Mouse (Mus musculus): ENCODE data around the gene Gbe1.

The Gbe1 gene

GRCm38 (mm10) chr16:70568341-70569265, 254.9 kb downstream of the Gbe1 start:
- peak; percentile 54 for DNase-seq (ENCODE audit: low read depth, low spot score)

- no peak for DNase-seq (ENCODE audit: low read depth, low spot score)
Measured at GRCm38 (mm10) chr16:70585964-70586363, 272.2 kb downstream of the Gbe1 start.

GRCm38 (mm10) chr16:70602326-70602725, 288.6 kb downstream of the Gbe1 start:
- DNase-seq (ENCODE audit: low read depth, low spot score), result no peak

GRCm38 (mm10) chr16:70608358-70608757, 294.6 kb downstream of the Gbe1 start:
- no peak for DNase-seq (ENCODE audit: low read depth, low spot score)

- DNase-seq (ENCODE audit: low read depth, low spot score), result no peak
Measured at GRCm38 (mm10) chr16:70617691-70618090, 303.9 kb downstream of the Gbe1 start.

- DNase-seq (ENCODE audit: low read depth, low spot score), result no peak
Measured at GRCm38 (mm10) chr16:70618168-70618567, 304.4 kb downstream of the Gbe1 start.

Measured in embryo, embryonic 11.5 days (tissue).